Mouse (Mus musculus): ENCODE data around the gene Prkcd.

DNA sequence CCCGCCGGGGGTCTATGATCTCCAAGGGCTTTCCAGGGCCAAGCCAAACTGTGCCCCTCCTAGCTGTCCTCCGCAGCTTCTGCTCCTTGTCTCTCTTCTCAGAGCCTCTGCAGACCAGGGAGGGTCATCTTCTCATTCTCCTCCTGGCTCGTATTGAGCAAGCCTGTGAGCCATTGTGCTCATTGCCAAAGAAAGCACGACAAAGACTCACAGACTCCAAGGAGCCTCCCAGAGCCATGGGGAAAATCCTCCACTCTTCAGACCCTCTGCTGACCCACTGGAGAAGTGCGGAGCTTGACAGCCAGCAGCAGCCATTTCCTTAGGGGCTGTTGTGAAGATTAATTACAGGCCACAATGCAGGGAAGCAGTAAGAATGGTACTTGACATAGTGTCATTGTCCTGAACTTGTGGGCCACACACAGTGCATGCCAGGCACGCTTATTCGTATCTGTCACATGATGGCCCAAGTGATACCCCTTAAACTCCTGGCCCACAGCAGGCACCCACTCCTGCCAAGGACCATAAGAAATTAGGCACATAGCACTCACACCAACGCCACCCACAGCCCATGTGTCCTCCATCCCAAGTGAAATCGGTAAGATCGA, 35.9 kb downstream of the Prkcd start:
- TF ChIP-seq MAX (IDR thresholded peaks at IDR 0.05; ENCODE audit: low read depth) (no peak), POLR2A (IDR thresholded peaks at IDR 0.05; ENCODE audit: insufficient read length, low read depth) (no peak), MYOD1 (IDR thresholded peaks at IDR 0.05; ENCODE audit: control insufficient read depth in 1 of 3, insufficient read length in 2 of 3, low read depth in 2 of 3) (no peak), CEBPB (IDR thresholded peaks at IDR 0.05; ENCODE audit: insufficient read depth, poor library complexity, severe bottlenecking) (no peak), POLR2AphosphoS2 (IDR thresholded peaks at IDR 0.05; ENCODE audit: insufficient read length, low read depth) (no peak), USF1 (IDR thresholded peaks at IDR 0.05; ENCODE audit: low read depth) (no peak), REST (IDR thresholded peaks at IDR 0.05; ENCODE audit: insufficient read depth, insufficient read length) (no peak), TCF12 (IDR thresholded peaks at IDR 0.05; ENCODE audit: insufficient read depth, poor library complexity, severe bottlenecking) (no peak), E2F4 (IDR thresholded peaks at IDR 0.05; ENCODE audit: insufficient read depth) (no peak)

Data from myocyte (in vitro differentiated cells).